Mouse (Mus musculus) c-Kit-negative CD71-positive TER-119-positive erythroid progenitor cells, embryonic 14.5 days (primary cell): Measurements from ENCODE around the gene Adcyap1r1.
A peak's percentile ranks its signal among the peaks of the same experiment; 100 is the strongest.

Source experiments
- DNase-seq: peaks from one replicate; pipeline ENCODE4 v3.0.0-alpha.2; 2013; ENCODE audit warnings: low read depth, low spot score

The Adcyap1r1 gene

DNA sequence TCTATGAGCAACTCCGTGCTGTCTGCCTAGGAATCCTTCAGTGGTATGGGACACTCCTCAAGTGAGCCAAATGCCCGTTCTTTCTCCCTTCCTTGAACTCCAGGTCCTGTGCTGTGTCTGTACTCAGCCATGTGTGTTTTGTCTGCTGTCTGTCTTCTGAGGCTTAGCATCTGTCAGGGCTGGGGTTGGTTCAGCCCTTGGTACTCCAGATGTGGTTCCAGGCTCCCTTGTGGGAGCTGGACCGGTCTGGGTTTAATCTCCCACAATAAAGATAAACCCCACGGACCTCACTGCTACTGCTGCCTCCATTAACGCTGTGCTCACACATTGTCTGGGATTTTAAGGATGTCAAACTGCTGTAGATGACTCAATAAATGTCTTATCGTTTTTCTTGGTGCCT is 49.3 kb downstream of the Adcyap1r1 start:
- DNase-seq: no peak

DNA sequence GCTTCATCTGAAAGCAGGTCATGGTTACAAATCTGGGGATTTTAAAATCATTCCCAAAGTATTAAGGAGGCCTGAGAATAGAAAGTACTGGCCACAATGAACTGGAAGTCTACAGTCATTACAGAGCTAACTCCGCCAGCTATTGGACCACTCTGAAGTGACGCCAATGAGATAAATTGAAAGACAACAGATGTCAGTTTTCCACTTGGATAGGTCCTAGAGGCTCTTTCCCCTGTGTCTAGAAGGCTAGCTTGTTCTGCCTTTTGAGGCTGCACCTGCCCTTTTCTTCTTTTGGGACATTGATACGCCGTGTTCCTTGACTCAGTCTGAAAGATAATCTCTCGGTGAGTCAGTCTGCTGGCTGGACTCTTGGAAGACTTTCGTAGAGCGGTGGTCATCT is 50.5 kb downstream of the Adcyap1r1 start:
- DNase-seq: no peak

DNA sequence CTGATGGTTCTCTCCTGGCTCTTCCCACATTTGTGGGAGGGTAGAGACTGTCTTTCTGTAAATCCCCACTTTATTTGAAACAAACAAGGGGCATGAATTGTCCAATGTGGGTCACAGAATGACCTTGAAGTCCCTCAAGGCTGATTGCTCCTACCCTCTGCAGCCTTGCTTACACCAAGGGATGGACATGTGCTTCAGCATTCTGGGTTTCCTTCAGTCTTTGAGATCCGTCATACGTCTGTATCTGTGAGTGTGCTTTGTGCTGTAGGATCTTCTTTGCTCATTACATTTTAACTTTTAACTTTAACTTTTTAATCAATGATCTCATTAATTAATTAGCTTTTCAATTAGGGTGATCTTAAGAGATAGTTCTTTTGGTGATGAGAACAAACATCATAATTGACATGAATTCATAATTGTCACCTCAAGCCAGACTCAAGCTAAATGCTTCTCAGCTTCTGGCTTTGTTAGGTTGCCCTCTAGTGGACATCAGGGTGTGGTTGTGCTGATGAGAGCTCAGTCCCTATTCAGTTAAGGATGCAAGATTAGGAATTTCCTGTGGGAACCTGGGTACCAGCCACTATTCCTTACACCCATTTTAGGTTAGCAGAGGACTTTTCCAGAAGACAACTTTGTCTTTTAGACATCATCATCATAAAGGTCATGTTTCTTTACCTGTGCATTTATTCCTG is 53.2 kb downstream of the Adcyap1r1 start:
- DNase-seq: no peak

DNA sequence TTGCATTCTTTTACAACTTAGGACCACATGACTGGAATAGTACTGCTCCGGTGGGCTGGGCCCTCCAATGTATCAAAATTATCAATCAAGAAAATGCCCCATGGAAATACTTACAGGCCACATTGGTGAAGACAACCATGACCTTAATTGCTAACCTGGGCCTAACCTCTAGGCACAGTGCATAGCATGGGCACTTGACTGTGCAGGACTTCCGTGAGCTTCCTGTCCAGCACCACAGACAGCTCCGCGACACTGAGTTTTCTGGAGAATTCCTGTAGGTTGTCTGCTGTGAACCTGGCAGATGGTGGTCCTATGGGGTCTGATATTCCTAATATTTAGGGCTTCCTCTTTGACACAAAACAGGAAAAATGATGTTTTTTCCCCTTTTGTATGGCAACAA is 54.7 kb downstream of the Adcyap1r1 start:
- no peak for DNase-seq

DNA sequence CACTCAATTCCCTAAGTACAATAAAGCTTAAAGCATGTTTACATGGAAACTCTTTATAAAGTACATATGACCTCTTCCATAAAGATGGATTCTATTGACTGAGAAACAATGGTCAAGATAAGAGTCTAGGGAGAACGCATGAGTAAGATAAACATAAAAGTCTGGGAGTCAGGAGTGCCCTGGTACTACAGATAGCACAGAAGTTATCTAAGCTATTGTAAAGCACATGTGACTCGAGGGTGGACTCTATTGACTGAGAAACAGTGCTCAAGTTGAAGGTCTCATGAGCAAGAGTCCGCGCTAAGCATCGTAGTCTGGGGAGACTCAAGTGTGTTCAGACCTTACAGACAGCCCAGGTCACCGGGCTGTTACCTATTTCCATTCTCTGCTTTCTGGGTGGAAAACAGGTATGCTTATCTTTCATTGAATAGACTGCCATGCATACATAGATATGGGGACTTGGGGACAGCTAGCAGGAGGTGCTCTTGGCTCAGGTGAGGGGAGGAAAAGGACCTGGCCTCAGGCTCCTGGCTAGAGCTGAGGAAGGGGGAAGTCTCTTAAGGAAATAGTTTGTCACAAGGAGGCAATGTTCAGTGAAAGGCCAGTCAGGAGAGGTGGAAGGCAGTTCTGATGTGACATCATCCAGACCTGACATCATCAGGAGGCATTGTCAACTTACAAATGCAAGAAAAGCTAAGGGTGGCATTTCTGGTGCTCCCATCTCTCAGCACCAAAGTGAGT is 57.5 kb downstream of the Adcyap1r1 start:
- no peak for DNase-seq

DNA sequence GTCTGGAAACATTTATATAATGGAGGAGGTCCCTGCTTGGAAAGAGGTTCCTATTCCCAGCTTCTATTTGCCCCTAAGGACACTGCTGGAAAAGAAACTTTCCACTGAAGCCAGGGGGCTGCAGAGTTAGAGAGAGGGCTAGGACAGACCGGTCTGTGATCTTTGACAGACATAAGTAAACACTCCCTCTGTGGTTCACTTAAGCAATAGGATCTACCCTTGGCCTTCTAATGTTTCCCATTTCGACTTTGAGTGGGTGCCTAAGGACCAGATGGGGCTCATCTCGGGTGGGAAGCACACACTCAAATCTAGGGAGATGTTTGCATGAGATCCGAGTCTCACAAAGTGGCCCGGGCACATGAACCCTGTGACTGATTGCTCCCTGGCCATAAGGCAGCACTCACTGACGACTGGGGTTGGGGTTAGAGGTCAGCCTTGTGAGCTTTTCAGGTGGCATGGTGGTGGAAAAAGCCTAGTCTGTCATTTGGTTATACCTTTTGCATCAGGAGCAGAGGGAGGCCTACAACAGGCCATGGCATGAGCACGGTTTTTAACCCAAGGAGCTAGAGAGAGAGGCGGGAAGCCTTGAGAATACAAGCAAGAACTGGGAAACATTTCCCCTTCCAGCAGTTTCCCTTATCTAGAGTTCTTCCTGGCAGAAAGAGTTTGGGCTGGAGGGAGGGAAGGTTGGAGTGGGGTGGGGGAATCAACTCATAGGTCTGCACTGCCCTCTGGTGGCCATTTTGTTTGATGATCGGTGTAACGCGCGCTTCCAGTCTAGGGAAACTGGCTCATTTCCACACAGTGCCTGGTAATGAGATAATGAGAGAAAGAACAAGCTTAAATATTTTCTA is 59.7 kb downstream of the Adcyap1r1 start:
- DNase-seq: peak; percentile 20

DNA sequence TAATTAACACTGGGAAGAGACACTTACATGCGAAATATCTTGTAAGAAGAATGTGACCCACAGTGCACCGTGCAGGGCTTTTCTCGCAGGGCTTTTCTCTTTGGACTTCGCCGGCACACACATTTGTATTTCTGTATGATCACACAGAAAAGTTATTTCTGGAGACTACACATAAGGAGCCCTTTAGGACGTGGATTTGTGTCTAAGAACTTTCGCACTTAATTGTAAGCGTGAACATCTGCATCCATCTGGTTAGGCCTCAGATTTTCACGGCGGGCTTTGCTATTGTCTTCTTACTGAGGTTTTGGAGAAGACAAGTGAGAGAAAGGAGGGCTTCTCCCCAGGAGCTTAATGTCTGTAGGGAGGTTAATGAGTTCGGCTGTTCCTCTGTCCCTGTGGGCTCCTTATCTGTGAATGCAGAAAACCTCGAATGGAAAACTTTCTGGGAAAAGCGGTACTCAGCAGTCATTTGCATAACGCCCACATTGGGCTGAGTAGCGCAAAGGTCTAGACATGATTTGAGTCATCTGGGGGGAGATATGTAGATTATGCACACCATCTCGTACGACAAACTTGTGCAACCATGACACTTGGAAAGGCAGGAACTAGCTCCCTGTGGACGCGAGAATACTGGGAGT is 60.4 kb downstream of the Adcyap1r1 start:
- no peak for DNase-seq

DNA sequence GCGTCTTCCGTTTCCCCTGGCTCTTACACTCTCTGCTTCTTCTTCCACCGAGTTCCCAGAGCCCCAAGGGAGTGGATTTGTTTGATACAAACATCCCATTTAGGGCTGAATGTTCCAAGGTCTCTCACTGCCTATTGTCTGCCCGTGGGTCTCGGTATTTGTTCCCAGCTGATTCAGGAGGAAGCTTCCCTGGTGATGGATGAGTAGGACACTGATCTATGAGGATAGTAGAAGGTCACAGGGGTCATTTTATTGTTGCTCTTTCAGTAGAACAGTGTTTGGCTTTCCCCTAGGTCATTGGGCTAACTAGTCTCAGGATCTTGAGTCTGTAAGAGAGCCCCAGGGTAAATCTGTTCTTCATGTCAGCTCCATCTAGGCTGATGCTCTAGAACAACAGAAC is 61.7 kb downstream of the Adcyap1r1 start:
- DNase-seq: no peak

DNA sequence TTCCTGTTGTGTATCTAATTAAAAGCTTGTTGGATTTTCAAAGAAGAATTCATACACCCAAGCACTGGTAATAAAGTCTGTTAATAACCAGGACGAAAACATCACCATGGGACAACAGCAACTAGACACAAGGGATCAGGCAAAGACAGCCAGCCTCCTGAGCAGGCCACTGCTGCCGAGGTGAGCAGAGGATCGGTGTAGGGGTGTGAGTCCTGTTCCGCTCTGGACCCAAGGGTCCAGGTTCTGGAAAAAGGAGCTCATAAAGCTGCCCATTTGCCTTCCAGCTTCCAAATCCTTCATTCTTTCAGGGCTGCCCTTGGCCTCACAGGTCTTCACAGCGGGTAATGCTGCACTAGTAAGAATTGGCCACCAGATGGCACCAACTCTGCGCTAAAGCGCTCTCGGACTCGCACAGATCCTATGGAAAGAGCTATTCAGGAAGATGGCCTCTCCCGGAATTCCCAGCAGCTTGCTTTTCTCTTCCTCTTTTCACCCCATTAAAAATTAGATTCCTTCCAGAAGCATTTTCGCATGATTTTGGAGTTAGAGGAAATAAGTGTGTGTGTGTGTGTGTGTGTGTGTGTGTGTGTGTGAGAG is 67.9 kb downstream of the Adcyap1r1 start:
- DNase-seq: no peak

DNA sequence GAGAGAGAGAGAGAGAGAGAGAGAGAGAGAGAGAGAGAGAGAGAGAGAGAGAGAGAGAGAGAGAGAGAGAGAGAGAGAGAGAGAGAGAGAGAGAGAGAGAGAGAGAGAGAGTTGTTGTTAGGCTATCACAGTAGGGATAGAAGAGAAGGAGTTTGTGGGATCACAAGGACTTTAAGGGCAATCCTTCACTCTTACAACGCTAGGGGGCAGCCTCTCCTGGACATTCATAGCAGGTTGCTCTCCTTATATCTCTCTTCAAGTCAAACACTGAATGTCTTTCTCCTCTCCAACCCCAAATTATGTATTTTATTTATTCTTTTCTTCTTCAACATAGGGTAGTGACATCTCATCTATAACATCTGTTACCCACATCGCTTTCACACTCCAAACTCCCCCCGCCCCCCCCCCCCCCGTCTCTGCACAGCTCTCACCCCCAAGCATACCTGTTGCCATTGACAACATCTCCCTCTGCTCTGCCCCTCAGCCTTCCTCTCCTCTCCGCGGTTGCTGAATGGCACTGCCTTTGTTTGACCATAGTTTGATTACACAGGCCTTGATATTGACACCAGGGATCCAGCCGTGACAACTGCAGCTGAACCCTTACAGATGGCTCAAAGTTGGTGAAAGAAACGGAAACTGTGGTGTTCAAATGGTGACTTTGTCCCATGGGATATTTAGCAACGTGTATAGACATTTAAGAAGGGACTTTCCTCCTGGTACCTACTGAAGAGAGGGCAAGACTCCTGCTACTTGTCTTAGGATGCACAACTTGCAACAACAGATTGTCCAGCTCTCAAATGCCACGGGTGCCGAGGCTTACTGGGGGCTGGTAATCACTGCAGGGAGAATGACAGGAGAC is 68.7 kb downstream of the Adcyap1r1 start:
- no peak for DNase-seq

DNA sequence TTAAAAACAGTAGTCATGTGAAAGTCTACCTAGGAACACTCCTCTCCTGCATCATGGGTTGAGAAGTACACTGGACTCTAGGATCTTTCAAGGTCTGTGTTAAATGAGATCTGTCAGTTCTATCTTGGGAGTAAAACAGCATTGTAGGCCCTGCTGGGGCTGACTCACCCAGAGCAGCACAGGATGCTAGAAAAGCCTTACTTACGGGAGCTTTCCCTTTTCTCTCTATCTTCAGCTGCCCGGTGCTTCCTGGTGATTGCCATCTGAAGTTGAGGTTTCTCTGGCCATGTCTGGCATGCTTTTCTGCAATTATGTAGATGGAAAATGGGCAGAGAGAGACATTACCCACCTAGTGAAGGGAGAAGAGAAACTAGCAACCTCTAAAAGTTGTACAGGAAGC is 84.7 kb downstream of the Adcyap1r1 start:
- DNase-seq: no peak

DNA sequence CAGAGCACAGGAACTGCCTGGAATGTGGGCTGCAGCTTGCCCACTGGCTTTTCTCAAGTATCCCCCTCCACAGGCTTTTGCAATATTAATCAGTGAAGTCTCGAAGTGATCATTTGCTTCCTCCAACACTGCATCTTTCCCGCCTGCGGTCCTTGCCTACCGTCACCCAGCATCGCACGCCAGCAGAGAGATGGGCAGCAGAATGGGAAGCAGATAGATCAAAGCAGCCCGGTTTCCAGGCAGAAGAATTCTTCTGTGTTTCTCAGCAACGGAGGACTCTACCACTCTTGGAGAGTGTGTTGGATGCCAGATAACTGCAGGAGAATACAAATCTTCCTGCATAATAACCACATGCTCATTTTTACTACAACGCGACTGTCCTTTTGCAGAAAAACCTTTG is 87.4 kb downstream of the Adcyap1r1 start:
- no peak for DNase-seq

DNA sequence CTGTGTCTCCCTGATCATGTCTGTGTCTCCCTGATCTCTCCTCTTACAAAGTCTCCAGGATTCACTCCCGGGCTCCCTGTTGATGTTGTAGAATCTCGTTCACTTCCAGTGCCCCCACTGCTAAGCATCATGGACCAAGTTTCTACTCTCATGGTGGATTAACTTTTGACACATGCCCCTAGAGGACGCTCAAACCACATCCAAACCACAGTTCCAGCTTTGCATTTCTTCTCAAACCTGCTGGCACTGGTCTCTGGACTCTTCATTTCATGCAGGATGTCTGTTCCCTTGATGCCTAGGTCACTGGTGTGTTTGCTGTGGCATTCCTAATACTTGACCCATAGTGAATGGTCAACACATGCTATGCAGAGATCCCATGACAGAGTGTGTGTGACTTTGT is 90.6 kb downstream of the Adcyap1r1 start:
- no peak for DNase-seq

DNA sequence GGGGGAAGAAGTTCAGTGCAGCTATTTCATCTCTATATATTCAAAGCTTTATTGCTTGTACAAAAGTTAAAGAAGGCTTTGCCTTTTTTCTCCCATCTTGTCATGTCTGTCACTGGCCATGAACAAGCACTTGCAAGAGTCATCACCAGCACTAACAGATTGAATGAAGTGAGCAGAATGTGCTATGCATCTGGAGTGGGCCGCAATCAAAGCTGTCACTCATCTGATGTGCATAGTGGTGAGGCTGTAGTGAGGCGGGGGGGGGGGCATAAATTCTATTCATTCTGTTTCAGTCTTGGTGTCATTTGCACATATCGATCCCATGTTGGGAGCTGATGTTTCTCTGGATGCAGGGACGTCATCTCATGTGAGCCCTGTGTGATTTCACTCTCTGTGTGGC is 91.6 kb downstream of the Adcyap1r1 start:
- no peak for DNase-seq

DNA sequence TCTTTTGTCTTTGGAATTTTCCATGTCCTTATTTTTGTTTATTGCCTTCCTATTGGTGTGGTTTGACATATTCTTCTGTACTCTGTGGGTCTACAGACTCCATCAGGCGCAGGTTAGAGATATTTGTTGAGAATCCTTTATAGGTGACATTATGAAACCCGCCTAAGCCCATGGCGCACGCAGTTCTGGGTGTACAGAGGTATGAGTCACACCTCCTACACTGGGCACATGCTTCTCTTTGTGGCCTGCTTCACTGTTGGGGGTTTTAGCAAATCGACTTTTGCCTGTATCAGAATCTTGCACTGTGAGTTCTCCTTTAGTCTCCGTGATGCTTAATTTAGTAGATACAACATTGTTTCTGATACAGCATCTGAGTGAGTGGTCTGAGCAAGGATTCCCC is 97.4 kb downstream of the Adcyap1r1 start:
- DNase-seq: no peak

DNA sequence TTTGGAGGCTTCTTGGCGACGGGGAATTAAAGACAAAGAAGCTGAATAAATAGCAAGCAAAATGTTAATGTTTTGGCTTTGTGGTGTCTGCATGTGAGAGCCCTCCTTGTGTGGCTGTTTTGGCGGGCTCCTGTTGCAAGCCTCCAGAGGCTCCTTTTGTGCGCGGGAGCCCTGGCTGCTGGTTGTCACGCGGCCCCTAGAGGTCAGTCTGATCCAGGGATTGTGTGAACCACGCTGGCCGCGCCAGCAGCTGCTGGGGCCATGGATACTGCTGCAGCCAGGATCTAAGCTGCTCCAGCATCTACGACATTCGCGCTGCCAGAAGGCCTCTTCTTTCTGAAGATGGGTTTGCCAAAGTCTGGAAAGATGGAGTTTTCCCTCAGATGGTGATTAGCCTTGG is 99.1 kb downstream of the Adcyap1r1 start:
- no peak for DNase-seq
